Mouse (Mus musculus) liver, embryonic 14.5 days (tissue): ENCODE data around the gene Gm4847. TPM values are rescaled to one million over a fixed set of nuclear protein-coding genes. Genes with fewer than 3 reads are reported as not detected.

ENCODE experiments used
- ATAC-seq: fragments of 200-750 bp; cut with Nextera tagmentation; 2 replicates; pipeline ENCODE4 v1.8.0; 2017; ENCODE audit warnings: moderate number of reproducible peaks, mild to moderate bottlenecking, moderate library complexity; ENCODE audit not compliant: insufficient read depth
- DNase-seq, 3 experiments: peaks; one replicate each; pipeline ENCODE4 v3.0.0-alpha.2; 2012 to 2013; ENCODE audit warnings: low read depth in 3 of 3, low spot score in 3 of 3
- H3K27ac ChIP-seq: fragments of 300-500 bp; sonication (generic); 2 replicates; pipeline ENCODE4 v1.5.1; 2014; ENCODE audit warnings: moderate library complexity, mild to moderate bottlenecking, control low read depth, inconsistent platforms
- H3K27me3 ChIP-seq: fragments of 300-500 bp; sonication (generic); 2 replicates; pipeline ENCODE4 v1.6.1; 2014; ENCODE audit warnings: mild to moderate bottlenecking, low read length, moderate library complexity; ENCODE audit not compliant: control insufficient read depth, insufficient read depth
- H3K36me3 ChIP-seq: fragments of 300-500 bp; sonication (generic); replicated peaks from 2 replicates; pipeline ENCODE4 v1.6.1; 2014; ENCODE audit warnings: low read depth; ENCODE audit not compliant: control insufficient read depth, insufficient read depth
- H3K4me1 ChIP-seq, 2 experiments: fragments of 200-500 bp in 1 of 2; fragments of 300-500 bp in 1 of 2; sonication (generic) in 1 of 2; replicated peaks; 2 replicates each; pipeline ENCODE4 v1.6.1; 2012 to 2014; ENCODE audit warnings: antibody characterized with exemption in 1 of 2, inconsistent platforms in 1 of 2, low read length in 1 of 2; ENCODE audit not compliant: control insufficient read depth in 2 of 2, insufficient read depth in 2 of 2
- H3K4me2 ChIP-seq: fragments of 300-500 bp; sonication (generic); 2 replicates; pipeline ENCODE4 v1.6.1; 2014; ENCODE audit warnings: low read depth, mild to moderate bottlenecking, control low read depth, moderate library complexity
- H3K4me3 ChIP-seq, 2 experiments: fragments of 200-500 bp in 1 of 2; fragments of 300-500 bp in 1 of 2; sonication (generic) in 1 of 2; 2 replicates each; pipeline ENCODE4 v1.5.1; 2012 to 2014; ENCODE audit warnings: low read depth in 2 of 2, low read length in 2 of 2, mild to moderate bottlenecking in 2 of 2, control low read depth in 1 of 2, inconsistent platforms in 1 of 2, moderate library complexity in 1 of 2; ENCODE audit not compliant: insufficient read depth in 1 of 2
- H3K9ac ChIP-seq: fragments of 300-500 bp; sonication (generic); replicated peaks from 2 replicates; pipeline ENCODE4 v1.6.1; 2014; ENCODE audit warnings: mild to moderate bottlenecking, control low read depth, moderate library complexity
- H3K9me3 ChIP-seq: fragments of 300-500 bp; sonication (generic); 2 replicates; pipeline ENCODE4 v1.6.1; 2016; ENCODE audit warnings: low read length, mixed read lengths; ENCODE audit not compliant: control insufficient read depth
- CTCF ChIP-seq: IDR thresholded peaks from 2 replicates; pipeline ENCODE4 v1.5.1; 2016; ENCODE audit warnings: antibody characterized with exemption, low read depth, control low read depth
- EP300 ChIP-seq: IDR thresholded peaks from 2 replicates; pipeline ENCODE4 v1.6.1; 2016; ENCODE audit warnings: antibody characterized with exemption, low read depth
- WGBS: fragments of 180-500 bp; shearing (Covaris S2); extraction: QIAGEN DNeasy Blood & Tissue Kit; methylation state at CpG from one replicate; pipeline ENCODE4 v1.1.7; 2014; ENCODE audit not compliant: insufficient replicate concordance; 5-methylcytosine and 5-hydroxymethylcytosine counted together
- microRNA-seq: library from miRNA; unstranded; fragments of <30 nt; microRNA quantifications from one replicate; pipeline ENCODE4, GENCODE M21; 2016
- polyA plus RNA-seq, 2 experiments: library from polyadenylated mRNA; depleted of rRNA in 1 of 2; stranded (reverse) in 1 of 2; unstranded in 1 of 2; fragments of >200 nt; fragmentation: Nextera tagmentation in 1 of 2; extraction: Ambion mirVana in 1 of 2; gene quantifications; 2 replicates each; pipeline versions ENCODE4 v1.2.1 to v1.2.3; 2012 to 2014

Gene Gm4847
- not detected in 2 replicates for polyA plus RNA-seq (2012; rRNA removed)
- not detected in 2 replicates for polyA plus RNA-seq (2014; fragmentation: Nextera tagmentation; extraction: Ambion mirVana)

DNA sequence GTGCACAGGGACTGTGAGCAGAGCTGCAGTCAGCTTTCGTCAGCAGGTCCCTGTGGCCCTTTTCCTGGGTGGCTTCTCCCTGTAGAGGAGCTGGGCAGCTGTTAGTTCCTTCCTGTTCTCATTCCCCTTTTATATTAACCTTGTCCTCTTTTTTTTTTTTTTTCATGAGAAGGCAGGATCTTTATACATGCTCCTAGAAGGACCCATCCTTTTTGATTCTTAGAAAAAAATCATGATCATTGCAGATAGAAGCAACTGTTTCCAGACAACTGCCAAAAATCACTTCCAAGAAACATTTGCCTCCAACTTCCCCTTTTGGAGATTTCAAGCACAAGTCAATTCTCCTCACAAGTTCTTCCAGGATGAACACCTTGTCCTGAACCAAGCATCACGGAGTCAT, at the start of gene Gm4847:
Gene Gm4847, minus strand, starts transcription at position 101 of the 400 bp plus-strand sequence.
- H3K27ac ChIP-seq: no peak within 1 kb of the TSS
- DNase-seq (no peak), ATAC-seq (no peak)
- TF ChIP-seq EP300 (no peak), CTCF (no peak)
- H3K36me3 ChIP-seq: no peaks in the 10 kb centered on the region
- H3K9ac ChIP-seq: no peak within 1 kb of the TSS
- WGBS: 58% methylated on average over 2 of the region's 2 CpGs
- no peaks in the 10 kb centered on the region for H3K4me1 ChIP-seq
- H3K4me3 ChIP-seq: no peak within 1 kb of the TSS
- H3K4me2 ChIP-seq: no peak within 1 kb of the TSS
- no peaks in the 10 kb centered on the region for H3K9me3 ChIP-seq
- no peaks in the 10 kb centered on the region for H3K27me3 ChIP-seq

DNA sequence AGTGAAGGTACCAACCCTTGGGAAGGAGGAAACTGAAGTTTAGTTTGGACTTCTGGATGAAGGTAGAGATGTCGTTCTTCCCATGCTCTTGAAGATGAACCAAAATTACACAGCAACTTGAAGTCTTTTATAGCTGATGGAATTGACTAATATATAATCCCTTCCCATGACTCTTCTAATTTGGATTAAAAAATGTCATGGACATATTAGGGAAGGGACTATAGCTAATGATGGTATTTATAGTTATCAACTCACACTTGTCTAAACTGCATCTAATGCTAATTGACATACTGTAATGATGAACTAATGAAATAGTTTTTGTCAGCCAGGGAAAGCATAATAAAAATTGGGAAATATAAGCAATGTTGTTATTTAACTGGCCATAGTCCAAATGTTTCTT, 34.3 kb upstream of the Gm4847 start, which contains the start of gene Fmo9:
Gene Fmo9, minus strand, starts transcription at position 101 of the 400 bp plus-strand sequence.
- Histone ChIP-seq H3K9me3 (no peaks in the 10 kb centered on the region), H3K4me3 (no peak within 1 kb of the TSS), H3K27ac (no peak within 1 kb of the TSS), H3K4me2 (no peak within 1 kb of the TSS), H3K4me1 (no peaks in the 10 kb centered on the region), H3K27me3 (no peaks in the 10 kb centered on the region), H3K9ac (no peak within 1 kb of the TSS), H3K36me3 (no peaks in the 10 kb centered on the region)
- DNase-seq (no peak), ATAC-seq (no peak)
- 62% methylated on average over 1 of the region's 1 CpGs for WGBS
- TF ChIP-seq EP300 (no peak), CTCF (no peak)

- Histone ChIP-seq H3K4me2 (no peak overlapping the region), H3K4me1 (no peaks in the 10 kb centered on the region), H3K36me3 (no peaks in the 10 kb centered on the region), H3K4me3 (no peak overlapping the region), H3K27me3 (no peaks in the 10 kb centered on the region), H3K27ac (no peak overlapping the region), H3K9me3 (no peaks in the 10 kb centered on the region), H3K9ac (no peak overlapping the region)
- 73% methylated on average over 5 of the region's 5 CpGs for WGBS
- ATAC-seq (no peak), DNase-seq (no peak)
- no peak for TF ChIP-seq EP300
- TF ChIP-seq CTCF: no peak
Measured at GRCm38 (mm10) chr1:166669264-166669663, 21.8 kb upstream of the Gm4847 start.

- H3K27me3 ChIP-seq: no peaks in the 10 kb centered on the region
- no peak for ATAC-seq
- no peak for DNase-seq
- H3K4me2 ChIP-seq: no peak overlapping the region
- H3K9me3 ChIP-seq: no peaks in the 10 kb centered on the region
- H3K27ac ChIP-seq: no peak overlapping the region
- H3K4me1 ChIP-seq: no peaks in the 10 kb centered on the region
- WGBS: 54% methylated on average over 8 of the region's 8 CpGs
- H3K9ac ChIP-seq: no peak overlapping the region
- no peaks in the 10 kb centered on the region for H3K36me3 ChIP-seq
- TF ChIP-seq CTCF (no peak), EP300 (no peak)
- no peak overlapping the region for H3K4me3 ChIP-seq
Measured at GRCm38 (mm10) chr1:166660800-166661199, 13.3 kb upstream of the Gm4847 start.

Small RNA genes within 50 kb of the gene (microRNA-seq; reads per million reads assigned to microRNA genes)
- not detected for gene Gm22992

Other genes starting within 250 kb of the Gm4847 start
- 0.71 and 1.1 TPM in 2 replicates for gene Pogk, start 237.8 kb downstream of the Gm4847 start, polyA plus RNA-seq (2012; rRNA removed)
- gene Pogk, start 237.8 kb downstream of the Gm4847 start, polyA plus RNA-seq (2014; fragmentation: Nextera tagmentation; extraction: Ambion mirVana): 0.61 and 0.63 TPM in 2 replicates
- not detected in 2 replicates for gene Gm4846, start 150.1 kb downstream of the Gm4847 start, polyA plus RNA-seq (2012; rRNA removed)
- gene Gm4846, start 150.1 kb downstream of the Gm4847 start, polyA plus RNA-seq (2014; fragmentation: Nextera tagmentation; extraction: Ambion mirVana): not detected in 2 replicates
- not detected in 2 replicates for gene Fmo9, start 34.2 kb upstream of the Gm4847 start, polyA plus RNA-seq (2012; rRNA removed)
- not detected in 2 replicates for gene Fmo9, start 34.2 kb upstream of the Gm4847 start, polyA plus RNA-seq (2014; fragmentation: Nextera tagmentation; extraction: Ambion mirVana)